Mouse (Mus musculus): ENCODE data around the gene Gm20388.
"Not testable (repeated sequence)": the region's sequence is repeated elsewhere in the genome, so short reads cannot be mapped to it uniquely, and the experiment has no call there.

Gm20388 gene

DNA sequence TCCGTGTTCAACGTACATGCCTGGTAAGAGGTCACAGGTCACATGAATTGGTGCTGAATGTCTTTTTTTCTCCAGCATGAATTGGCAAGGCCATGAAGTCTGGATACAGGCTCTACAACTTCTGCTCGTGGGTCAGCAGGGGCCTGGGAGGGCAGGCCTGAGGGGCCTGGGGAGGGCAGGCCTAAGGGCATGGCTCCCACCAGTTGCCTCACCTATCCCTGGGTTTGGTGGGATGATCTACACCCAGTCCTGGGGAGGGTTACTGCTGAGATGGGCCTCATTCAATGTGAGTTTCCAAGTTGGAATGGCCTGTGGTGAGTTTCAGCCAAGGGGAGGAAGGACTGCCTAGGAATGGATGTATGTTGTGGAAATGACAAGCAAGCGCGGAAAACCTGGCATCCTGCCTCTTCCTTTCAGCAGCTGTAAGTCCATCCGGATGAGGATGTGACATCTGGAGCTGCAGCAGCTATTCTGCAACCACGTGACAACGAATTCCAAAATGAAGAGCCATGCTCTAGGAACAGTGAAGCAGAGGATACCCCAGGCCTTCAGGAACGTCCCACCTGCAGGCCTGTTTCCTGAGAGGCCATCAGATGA is 3492.2 kb downstream of the Gm20388 start:
- DNase-seq (ENCODE audit: extremely low spot score, low read depth, low spot score), result no peak

DNA sequence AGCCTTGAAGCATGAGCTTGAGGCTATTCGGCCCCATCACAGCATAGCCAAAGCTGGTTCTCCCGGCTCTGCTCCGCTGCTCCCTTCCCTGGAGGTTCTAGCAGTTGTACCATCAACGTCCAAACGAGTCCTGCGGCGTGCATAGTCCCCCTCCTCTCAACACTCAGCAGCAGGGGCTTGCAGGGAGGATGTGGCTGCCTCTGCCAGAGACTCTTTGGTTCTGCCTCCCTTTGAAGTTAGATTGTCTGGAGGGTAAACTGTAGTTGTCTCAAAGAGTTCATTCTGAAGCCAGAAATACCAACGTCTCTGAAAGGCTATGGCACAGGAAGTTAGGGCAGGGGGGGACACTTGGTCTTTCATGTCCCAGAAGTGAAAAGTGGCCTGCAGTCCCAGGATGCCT is 3493.9 kb downstream of the Gm20388 start:
- no peak for DNase-seq (ENCODE audit: extremely low spot score, low read depth, low spot score)

- DNase-seq (ENCODE audit: extremely low spot score, low read depth, low spot score), result no peak
These were observed 3496.1 kb downstream of the Gm20388 start, which contains the start of gene Mc1r for GRCm38 (mm10) chr8:123406786-123407185. Gene Mc1r, plus strand, starts transcription at chr8:123407107.

DNA sequence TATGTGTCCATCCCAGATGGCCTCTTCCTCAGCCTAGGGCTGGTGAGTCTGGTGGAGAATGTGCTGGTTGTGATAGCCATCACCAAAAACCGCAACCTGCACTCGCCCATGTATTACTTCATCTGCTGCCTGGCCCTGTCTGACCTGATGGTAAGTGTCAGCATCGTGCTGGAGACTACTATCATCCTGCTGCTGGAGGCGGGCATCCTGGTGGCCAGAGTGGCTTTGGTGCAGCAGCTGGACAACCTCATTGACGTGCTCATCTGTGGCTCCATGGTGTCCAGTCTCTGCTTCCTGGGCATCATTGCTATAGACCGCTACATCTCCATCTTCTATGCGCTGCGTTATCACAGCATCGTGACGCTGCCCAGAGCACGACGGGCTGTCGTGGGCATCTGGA is 3497.0 kb downstream of the Gm20388 start:
- DNase-seq (ENCODE audit: extremely low spot score, low read depth, low spot score), result no peak

GRCm38 (mm10) chr8:123408586-123409544 is 3498.2 kb downstream of the Gm20388 start:
- no peak for DNase-seq (ENCODE audit: extremely low spot score, low read depth, low spot score)

- DNase-seq (ENCODE audit: extremely low spot score, low read depth, low spot score), result no peak
These were observed 3499.5 kb downstream of the Gm20388 start for GRCm38 (mm10) chr8:123410049-123410587.

DNA sequence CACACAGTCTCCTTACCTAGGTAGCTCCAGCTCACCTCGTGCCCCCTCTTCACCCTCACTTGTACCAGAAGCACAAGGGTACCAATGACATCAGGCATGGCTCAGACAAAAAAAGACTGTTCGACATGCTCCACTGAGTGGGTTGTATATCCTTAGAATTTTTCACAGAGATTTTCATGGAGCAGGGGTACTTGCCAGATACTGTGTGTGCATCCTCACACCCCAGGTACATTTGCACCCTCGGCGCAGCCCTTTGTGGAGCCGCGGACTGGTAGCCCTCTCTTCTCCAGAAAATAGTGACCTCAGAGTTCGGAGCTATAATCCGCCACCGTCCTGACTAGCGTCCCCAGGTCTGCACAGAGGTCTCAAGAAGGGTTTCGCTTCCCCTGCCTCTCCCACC is 3500.1 kb downstream of the Gm20388 start:
- no peak for DNase-seq (ENCODE audit: extremely low spot score, low read depth, low spot score)

- no peak for DNase-seq (ENCODE audit: extremely low spot score, low read depth, low spot score)
These were observed 3500.6 kb downstream of the Gm20388 start, which contains the start of gene Tubb3 for GRCm38 (mm10) chr8:123411246-123411645. Gene Tubb3, plus strand, starts transcription at chr8:123411424.

DNA sequence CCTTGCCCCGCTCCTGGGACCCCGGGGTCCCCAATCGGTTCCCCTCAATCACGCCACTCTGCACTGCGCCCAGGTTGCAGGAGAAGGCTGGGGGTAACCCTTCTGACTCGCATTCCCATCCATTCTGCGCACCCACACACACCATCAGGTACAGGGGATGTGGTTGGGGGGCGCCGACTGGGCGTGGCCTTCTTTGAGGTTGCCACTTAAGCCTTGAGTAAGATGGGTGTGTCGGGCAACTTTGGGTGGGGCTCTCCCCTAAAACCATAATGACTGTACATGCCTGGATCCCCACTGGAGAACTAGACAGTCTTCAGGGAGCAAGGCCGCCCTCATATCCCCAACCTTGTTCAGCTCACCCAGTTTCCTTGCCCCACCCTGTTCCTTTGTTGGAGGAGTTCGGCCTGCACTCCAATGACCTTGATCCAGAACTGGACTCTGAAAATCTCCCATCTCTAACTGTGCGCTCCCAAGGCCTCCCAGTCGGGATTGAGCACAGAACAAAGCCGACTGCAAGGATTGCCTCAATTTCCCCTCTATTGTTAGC is 3501.2 kb downstream of the Gm20388 start:
- DNase-seq (ENCODE audit: extremely low spot score, low read depth, low spot score), result no peak

DNA sequence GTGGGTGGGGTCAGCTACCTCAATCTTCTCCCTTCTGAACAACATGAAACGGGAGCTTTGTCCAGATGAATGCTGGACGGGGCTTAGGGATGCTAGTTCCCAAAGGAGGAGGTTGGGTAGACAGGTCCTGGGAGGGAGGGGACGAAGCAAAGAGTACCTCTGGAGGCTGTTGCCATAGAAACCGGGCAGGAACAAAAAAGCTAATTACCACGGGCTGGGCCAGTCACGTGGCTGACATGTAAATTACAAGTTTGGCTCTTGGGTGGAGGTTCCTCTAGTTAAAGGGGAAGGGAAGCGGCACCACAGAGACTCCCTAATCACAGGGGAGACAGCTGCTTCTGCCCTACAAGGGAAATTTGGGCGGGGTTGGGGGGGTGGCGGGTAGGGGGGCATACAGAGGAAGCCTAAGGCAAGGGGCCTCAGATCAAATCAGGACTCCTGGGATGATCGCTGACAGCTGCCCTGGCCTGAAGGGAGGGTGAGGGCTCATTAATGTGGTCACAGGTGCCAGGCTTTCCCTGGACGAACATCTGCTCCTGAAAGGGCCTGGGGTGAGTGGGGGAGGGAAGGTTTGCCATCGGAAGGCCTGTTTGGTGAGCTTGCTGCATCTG is 3502.0 kb downstream of the Gm20388 start:
- no peak for DNase-seq (ENCODE audit: extremely low spot score, low read depth, low spot score)

DNA sequence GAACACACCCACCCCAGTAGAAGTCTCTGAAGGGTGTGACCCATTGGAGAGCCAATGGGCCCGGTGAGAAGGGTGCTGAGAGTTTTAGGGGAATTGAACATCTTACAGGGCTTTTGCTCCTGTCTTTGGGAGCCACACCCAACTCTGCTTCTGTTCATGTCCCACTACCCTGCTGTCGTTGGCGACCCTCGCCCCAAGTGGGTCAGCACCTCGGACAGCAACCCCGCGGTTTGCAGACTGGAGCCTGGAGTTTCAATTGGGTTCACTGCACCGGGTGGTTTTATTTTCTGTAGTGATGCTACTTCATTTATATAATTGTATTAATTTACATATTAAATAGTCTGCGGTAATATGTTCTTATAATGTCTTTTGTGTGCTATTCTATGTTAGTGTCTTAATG is 3503.6 kb downstream of the Gm20388 start:
- no peak for DNase-seq (ENCODE audit: extremely low spot score, low read depth, low spot score)

GRCm38 (mm10) chr8:123414997-123415696 is 3504.5 kb downstream of the Gm20388 start:
- DNase-seq (ENCODE audit: extremely low spot score, low read depth, low spot score), result not testable (repeated sequence)

GRCm38 (mm10) chr8:123415967-123416943 is 3505.6 kb downstream of the Gm20388 start:
- DNase-seq (ENCODE audit: extremely low spot score, low read depth, low spot score), result no peak

GRCm38 (mm10) chr8:123416944-123417555 is 3506.4 kb downstream of the Gm20388 start:
- no peak for DNase-seq (ENCODE audit: extremely low spot score, low read depth, low spot score)

GRCm38 (mm10) chr8:123419711-123420110 is 3509.1 kb downstream of the Gm20388 start:
- no peak for DNase-seq (ENCODE audit: extremely low spot score, low read depth, low spot score)

- no peak for DNase-seq (ENCODE audit: extremely low spot score, low read depth, low spot score)
These were observed 3510.1 kb downstream of the Gm20388 start for GRCm38 (mm10) chr8:123420525-123421281.

DNA sequence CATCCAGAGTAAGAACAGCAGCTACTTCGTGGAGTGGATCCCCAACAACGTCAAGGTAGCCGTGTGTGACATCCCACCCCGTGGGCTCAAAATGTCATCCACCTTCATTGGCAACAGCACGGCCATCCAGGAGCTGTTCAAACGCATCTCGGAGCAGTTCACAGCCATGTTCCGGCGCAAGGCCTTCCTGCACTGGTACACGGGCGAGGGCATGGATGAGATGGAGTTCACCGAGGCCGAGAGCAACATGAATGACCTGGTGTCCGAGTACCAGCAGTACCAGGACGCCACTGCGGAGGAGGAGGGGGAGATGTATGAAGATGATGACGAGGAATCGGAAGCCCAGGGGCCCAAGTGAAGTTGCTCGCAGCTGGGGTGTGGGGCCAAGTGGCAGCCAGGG is 3510.7 kb downstream of the Gm20388 start:
- DNase-seq (ENCODE audit: extremely low spot score, low read depth, low spot score), result no peak
